Mouse (Mus musculus): ENCODE measurements around the gene Lmx1b. TPM values are rescaled to one million over a fixed set of nuclear protein-coding genes. Genes with fewer than 3 reads are reported as not detected.
A peak's percentile ranks its signal among the peaks of the same experiment; 100 is the strongest.

Lmx1b gene
- polyA plus RNA-seq, 1 experiment from 2014 or later: not detected

GRCm38 (mm10) chr2:33640978-33641858, 907 bp upstream of the Lmx1b start:
- Histone ChIP-seq H3K36me3 (ENCODE audit: control insufficient read depth, insufficient read depth, low read length) (no peaks in the 10 kb centered on the region), H3K9me3 (ENCODE audit: control insufficient read depth, low read length) (no peaks in the 10 kb centered on the region), H3K4me2 (replicated peaks; ENCODE audit: low read depth) (peak overlapping the region; percentile 56), H3K9ac (ENCODE audit: low read length) (no peak overlapping the region), H3K4me3 (ENCODE audit: low read depth, low read length) (peak overlapping the region; percentile 33), H3K27me3 (ENCODE audit: control insufficient read depth, insufficient read depth, low read length) (peaks cover 61% of the 10 kb centered on the region), H3K4me1 (replicated peaks; ENCODE audit: control insufficient read depth, insufficient read depth) (no peaks in the 10 kb centered on the region), H3K27ac (replicated peaks) (no peak overlapping the region)
- 2% methylated on average over 36 of the region's 56 CpGs for WGBS
- no peak for TF ChIP-seq EP300 (optimal IDR thresholded peaks at IDR 0.05)
- no peak for TF ChIP-seq CTCF (IDR thresholded peaks at IDR 0.05; ENCODE audit: low read depth)
- ATAC-seq (ENCODE audit: low FRiP score, low TSS enrichment) (no peak; the same call in 1 of the 2 replicates), DNase-seq (ENCODE audit: low spot score) (peak; percentile 41)

GRCm38 (mm10) chr2:33639301-33640170, 775 bp downstream of the Lmx1b start:
- WGBS: under 1% methylated on average over 64 of the region's 71 CpGs
- peaks cover 66% of the 10 kb centered on the region for H3K27me3 ChIP-seq (ENCODE audit: control insufficient read depth, insufficient read depth, low read length)
- TF ChIP-seq CTCF (IDR thresholded peaks at IDR 0.05; ENCODE audit: low read depth) (no peak), EP300 (optimal IDR thresholded peaks at IDR 0.05) (no peak)
- H3K9ac ChIP-seq (ENCODE audit: low read length): no peak overlapping the region
- peak; percentile 42 for DNase-seq (ENCODE audit: low spot score)
- H3K9me3 ChIP-seq (ENCODE audit: control insufficient read depth, low read length): no peaks in the 10 kb centered on the region
- H3K4me1 ChIP-seq (replicated peaks; ENCODE audit: control insufficient read depth, insufficient read depth): no peaks in the 10 kb centered on the region
- no peaks in the 10 kb centered on the region for H3K36me3 ChIP-seq (ENCODE audit: control insufficient read depth, insufficient read depth, low read length)
- peak; percentile 25; the same call in 1 of the 2 replicates for ATAC-seq (ENCODE audit: low FRiP score, low TSS enrichment)
- H3K4me2 ChIP-seq (replicated peaks; ENCODE audit: low read depth): peak overlapping the region; percentile 27
- H3K27ac ChIP-seq (replicated peaks): no peak overlapping the region
- H3K4me3 ChIP-seq (ENCODE audit: low read depth, low read length): peak overlapping the region; percentile 24

- Histone ChIP-seq H3K4me2 (replicated peaks; ENCODE audit: low read depth) (no peak overlapping the region), H3K9me3 (ENCODE audit: control insufficient read depth, low read length) (no peaks in the 10 kb centered on the region), H3K9ac (ENCODE audit: low read length) (no peak overlapping the region), H3K36me3 (ENCODE audit: control insufficient read depth, insufficient read depth, low read length) (no peaks in the 10 kb centered on the region), H3K4me1 (replicated peaks; ENCODE audit: control insufficient read depth, insufficient read depth) (no peaks in the 10 kb centered on the region), H3K27ac (replicated peaks) (no peak overlapping the region), H3K4me3 (ENCODE audit: low read depth, low read length) (no peak overlapping the region), H3K27me3 (ENCODE audit: control insufficient read depth, insufficient read depth, low read length) (peaks cover 61% of the 10 kb centered on the region)
- no peak for TF ChIP-seq CTCF (IDR thresholded peaks at IDR 0.05; ENCODE audit: low read depth)
- TF ChIP-seq EP300 (optimal IDR thresholded peaks at IDR 0.05): no peak
- 72% methylated on average over 6 of the region's 6 CpGs for WGBS
- DNase-seq (ENCODE audit: low spot score): no peak
- no peak for ATAC-seq (ENCODE audit: low FRiP score, low TSS enrichment)
Measured at GRCm38 (mm10) chr2:33638141-33638733, 2.1 kb downstream of the Lmx1b start.

GRCm38 (mm10) chr2:33637288-33637687, 3.0 kb downstream of the Lmx1b start:
- no peak for ATAC-seq (ENCODE audit: low FRiP score, low TSS enrichment)

GRCm38 (mm10) chr2:33636628-33637188, 3.6 kb downstream of the Lmx1b start:
- Histone ChIP-seq H3K27me3 (ENCODE audit: control insufficient read depth, insufficient read depth, low read length) (peaks cover 63% of the 10 kb centered on the region), H3K4me2 (replicated peaks; ENCODE audit: low read depth) (no peak overlapping the region), H3K4me1 (replicated peaks; ENCODE audit: control insufficient read depth, insufficient read depth) (no peaks in the 10 kb centered on the region), H3K27ac (replicated peaks) (no peak overlapping the region), H3K9ac (ENCODE audit: low read length) (no peak overlapping the region), H3K4me3 (ENCODE audit: low read depth, low read length) (no peak overlapping the region), H3K9me3 (ENCODE audit: control insufficient read depth, low read length) (no peaks in the 10 kb centered on the region), H3K36me3 (ENCODE audit: control insufficient read depth, insufficient read depth, low read length) (no peaks in the 10 kb centered on the region)
- TF ChIP-seq CTCF (IDR thresholded peaks at IDR 0.05; ENCODE audit: low read depth) (no peak), EP300 (optimal IDR thresholded peaks at IDR 0.05) (no peak)
- ATAC-seq (ENCODE audit: low FRiP score, low TSS enrichment) (no peak), DNase-seq (ENCODE audit: low spot score) (no peak)
- 7% methylated on average over 26 of the region's 26 CpGs for WGBS

More at GRCm38 (mm10) chr2:33637288-33637687, 3.0 kb downstream of the Lmx1b start:
- Histone ChIP-seq H3K27ac (replicated peaks) (no peak overlapping the region), H3K4me1 (replicated peaks; ENCODE audit: control insufficient read depth, insufficient read depth) (no peaks in the 10 kb centered on the region), H3K27me3 (ENCODE audit: control insufficient read depth, insufficient read depth, low read length) (peaks cover 64% of the 10 kb centered on the region), H3K9me3 (ENCODE audit: control insufficient read depth, low read length) (no peaks in the 10 kb centered on the region), H3K4me2 (replicated peaks; ENCODE audit: low read depth) (no peak overlapping the region), H3K36me3 (ENCODE audit: control insufficient read depth, insufficient read depth, low read length) (no peaks in the 10 kb centered on the region), H3K4me3 (ENCODE audit: low read depth, low read length) (no peak overlapping the region), H3K9ac (ENCODE audit: low read length) (no peak overlapping the region)
- TF ChIP-seq EP300 (optimal IDR thresholded peaks at IDR 0.05) (no peak), CTCF (IDR thresholded peaks at IDR 0.05; ENCODE audit: low read depth) (no peak)
- WGBS: 22% methylated on average over 7 of the region's 7 CpGs
- no peak for DNase-seq (ENCODE audit: low spot score)

Data from stomach, postnatal 0 days (tissue).